Mouse (Mus musculus): ENCODE measurements around the gene Meox1. TPM values are rescaled to one million over a fixed set of nuclear protein-coding genes. Genes with fewer than 3 reads are reported as not detected.

The Meox1 gene
- polyA plus RNA-seq, 1 experiment from 2014 or later, result 13.2 TPM

GRCm38 (mm10) chr11:101911855-101912579, 17.8 kb upstream of the Meox1 start:
- 0 out of 2 replicates have a peak, but pooled peaks cover 6% of the 10 kb centered on the region for H3K4me1 ChIP-seq (ENCODE audit: control insufficient read depth, insufficient read depth, low read length)
- no peak overlapping the region for H3K4me2 ChIP-seq
- 56% methylated on average over 4 of the region's 4 CpGs for WGBS (ENCODE audit: insufficient replicate concordance)
- H3K9me3 ChIP-seq (replicated peaks; ENCODE audit: control insufficient read depth, low read length), result no peaks in the 10 kb centered on the region
- no peak for ATAC-seq (replicated peaks; ENCODE audit: insufficient number of reproducible peaks, low FRiP score, low TSS enrichment)
- 0 out of 2 replicates have a peak, but pooled peaks cover 3% of the 10 kb centered on the region for H3K27me3 ChIP-seq (ENCODE audit: control insufficient read depth, insufficient read depth, low read length)
- no peak overlapping the region for H3K4me3 ChIP-seq (ENCODE audit: low read depth, low read length)
- no peaks in the 10 kb centered on the region for H3K36me3 ChIP-seq (ENCODE audit: control insufficient read depth, insufficient read depth, low read length)
- no peak overlapping the region for H3K9ac ChIP-seq (ENCODE audit: low read depth, low read length)
- no peak overlapping the region for H3K27ac ChIP-seq (ENCODE audit: low read depth, low read length)

GRCm38 (mm10) chr11:101910230-101910946, 16.2 kb upstream of the Meox1 start:
- peak overlapping the region; percentile 35 for H3K4me2 ChIP-seq

DNA sequence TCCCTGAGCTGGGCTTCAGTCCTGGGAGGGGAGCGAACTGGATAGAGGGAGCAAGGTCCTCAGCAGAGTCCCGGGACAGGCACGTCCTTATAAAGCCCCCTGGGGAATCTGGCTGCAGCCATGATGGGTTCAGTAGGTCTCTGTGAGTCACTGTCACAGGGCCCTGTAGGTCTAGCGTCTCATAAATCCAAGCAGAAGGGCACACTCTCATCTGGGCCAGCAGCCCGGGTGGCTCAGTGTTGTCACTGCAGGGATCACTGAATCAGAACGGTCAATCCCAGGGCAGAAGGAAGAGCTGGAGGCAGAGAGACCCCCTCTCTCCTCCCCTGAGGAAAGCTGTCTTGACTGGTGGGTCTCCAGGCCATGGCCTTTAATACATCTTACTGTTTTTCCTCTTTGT, 14.6 kb upstream of the Meox1 start:
- WGBS (ENCODE audit: insufficient replicate concordance), result 55% methylated on average over 6 of the region's 6 CpGs
- H3K27ac ChIP-seq (ENCODE audit: low read depth, low read length), result no peak overlapping the region

More at GRCm38 (mm10) chr11:101910230-101910946, 16.2 kb upstream of the Meox1 start:
- no peak overlapping the region for H3K9ac ChIP-seq (ENCODE audit: low read depth, low read length)
- H3K27ac ChIP-seq (ENCODE audit: low read depth, low read length), result no peak overlapping the region
- H3K4me3 ChIP-seq (ENCODE audit: low read depth, low read length), result no peak overlapping the region
- 20% methylated on average over 21 of the region's 21 CpGs for WGBS (ENCODE audit: insufficient replicate concordance)
- no peaks in the 10 kb centered on the region for H3K9me3 ChIP-seq (replicated peaks; ENCODE audit: control insufficient read depth, low read length)
- no peaks in the 10 kb centered on the region for H3K36me3 ChIP-seq (ENCODE audit: control insufficient read depth, insufficient read depth, low read length)
- 0 out of 2 replicates have a peak, but pooled peaks have one; percentile 32 for ATAC-seq (replicated peaks; ENCODE audit: insufficient number of reproducible peaks, low FRiP score, low TSS enrichment)
- H3K27me3 ChIP-seq (ENCODE audit: control insufficient read depth, insufficient read depth, low read length), result 0 out of 2 replicates have a peak, but pooled peaks cover 3% of the 10 kb centered on the region
- peaks cover 11% of the 10 kb centered on the region for H3K4me1 ChIP-seq (ENCODE audit: control insufficient read depth, insufficient read depth, low read length)

GRCm38 (mm10) chr11:101905115-101905514, 10.9 kb upstream of the Meox1 start:
- Histone ChIP-seq H3K9me3 (replicated peaks; ENCODE audit: control insufficient read depth, low read length) (no peaks in the 10 kb centered on the region), H3K27me3 (ENCODE audit: control insufficient read depth, insufficient read depth, low read length) (no peaks in the 10 kb centered on the region), H3K4me2 (no peak overlapping the region), H3K4me1 (ENCODE audit: control insufficient read depth, insufficient read depth, low read length) (peaks cover 7% of the 10 kb centered on the region), H3K36me3 (ENCODE audit: control insufficient read depth, insufficient read depth, low read length) (no peaks in the 10 kb centered on the region), H3K27ac (ENCODE audit: low read depth, low read length) (no peak overlapping the region), H3K4me3 (ENCODE audit: low read depth, low read length) (no peak overlapping the region), H3K9ac (ENCODE audit: low read depth, low read length) (no peak overlapping the region)
- 22% methylated on average over 13 of the region's 13 CpGs for WGBS (ENCODE audit: insufficient replicate concordance)
- no peak for ATAC-seq (replicated peaks; ENCODE audit: insufficient number of reproducible peaks, low FRiP score, low TSS enrichment)

More for the DNA sequence above, 14.6 kb upstream of the Meox1 start:
- peaks cover 11% of the 10 kb centered on the region for H3K4me1 ChIP-seq (ENCODE audit: control insufficient read depth, insufficient read depth, low read length)
- no peaks in the 10 kb centered on the region for H3K36me3 ChIP-seq (ENCODE audit: control insufficient read depth, insufficient read depth, low read length)
- ATAC-seq (replicated peaks; ENCODE audit: insufficient number of reproducible peaks, low FRiP score, low TSS enrichment), result no peak
- H3K4me3 ChIP-seq (ENCODE audit: low read depth, low read length), result no peak overlapping the region
- H3K9me3 ChIP-seq (replicated peaks; ENCODE audit: control insufficient read depth, low read length), result no peaks in the 10 kb centered on the region
- H3K9ac ChIP-seq (ENCODE audit: low read depth, low read length), result no peak overlapping the region
- 0 out of 2 replicates have a peak, but pooled peaks cover 3% of the 10 kb centered on the region for H3K27me3 ChIP-seq (ENCODE audit: control insufficient read depth, insufficient read depth, low read length)
- H3K4me2 ChIP-seq, result no peak overlapping the region

DNA sequence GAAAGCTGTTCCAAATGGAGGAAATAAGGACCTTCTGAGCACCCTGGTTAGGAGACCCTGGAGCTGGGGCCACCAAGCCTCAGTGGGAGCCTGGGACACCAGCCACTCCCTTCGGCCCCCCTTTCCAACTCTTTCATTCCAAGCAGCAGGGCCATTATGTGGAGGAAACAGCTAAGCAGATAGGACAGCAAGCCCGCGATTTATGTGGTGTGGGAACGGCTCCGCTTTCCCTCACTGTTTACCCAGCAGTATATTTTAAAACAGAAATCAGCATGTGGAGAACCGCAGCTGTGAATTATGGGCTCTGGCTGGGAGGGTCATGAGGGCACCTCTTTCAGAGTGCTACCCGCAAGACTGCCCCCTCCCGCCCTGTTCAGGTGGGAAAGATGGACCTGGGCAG, 7.1 kb upstream of the Meox1 start:
- no peak overlapping the region for H3K4me3 ChIP-seq (ENCODE audit: low read depth, low read length)
- H3K4me1 ChIP-seq (ENCODE audit: control insufficient read depth, insufficient read depth, low read length), result peaks cover 5% of the 10 kb centered on the region
- no peak overlapping the region for H3K4me2 ChIP-seq
- no peak for ATAC-seq (replicated peaks; ENCODE audit: insufficient number of reproducible peaks, low FRiP score, low TSS enrichment)
- no peak overlapping the region for H3K9ac ChIP-seq (ENCODE audit: low read depth, low read length)
- H3K27me3 ChIP-seq (ENCODE audit: control insufficient read depth, insufficient read depth, low read length), result no peaks in the 10 kb centered on the region
- H3K36me3 ChIP-seq (ENCODE audit: control insufficient read depth, insufficient read depth, low read length), result no peaks in the 10 kb centered on the region
- H3K9me3 ChIP-seq (replicated peaks; ENCODE audit: control insufficient read depth, low read length), result no peaks in the 10 kb centered on the region
- H3K27ac ChIP-seq (ENCODE audit: low read depth, low read length), result no peak overlapping the region
- 62% methylated on average over 8 of the region's 8 CpGs for WGBS (ENCODE audit: insufficient replicate concordance)

DNA sequence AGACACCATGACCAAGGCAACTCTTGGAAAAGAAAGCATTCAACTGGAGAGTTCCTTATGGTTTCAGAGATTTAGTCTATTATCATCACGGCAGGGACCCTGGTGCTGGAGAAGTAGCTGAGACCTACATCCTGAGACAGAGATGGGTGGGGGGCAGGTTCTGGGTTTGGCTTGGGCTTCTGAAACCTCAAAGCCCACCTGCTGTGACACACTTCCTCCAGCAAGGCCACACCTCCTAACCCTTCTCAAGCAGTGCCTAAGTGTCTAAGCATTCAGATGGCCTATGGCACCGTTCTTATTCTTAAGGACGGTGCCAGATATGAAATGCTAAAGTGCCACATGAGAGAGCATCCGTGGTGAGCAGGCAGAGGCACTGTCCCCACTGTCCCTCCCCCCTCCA, 4.2 kb upstream of the Meox1 start:
- Histone ChIP-seq H3K36me3 (ENCODE audit: control insufficient read depth, insufficient read depth, low read length) (no peaks in the 10 kb centered on the region), H3K9ac (ENCODE audit: low read depth, low read length) (no peak overlapping the region), H3K4me1 (ENCODE audit: control insufficient read depth, insufficient read depth, low read length) (peaks cover 10% of the 10 kb centered on the region), H3K27me3 (ENCODE audit: control insufficient read depth, insufficient read depth, low read length) (peaks cover 3% of the 10 kb centered on the region; the same call in 1 of the 2 replicates), H3K4me2 (no peak overlapping the region), H3K27ac (ENCODE audit: low read depth, low read length) (no peak overlapping the region), H3K9me3 (replicated peaks; ENCODE audit: control insufficient read depth, low read length) (no peaks in the 10 kb centered on the region), H3K4me3 (ENCODE audit: low read depth, low read length) (no peak overlapping the region)
- WGBS (ENCODE audit: insufficient replicate concordance), result 87% methylated on average over 4 of the region's 4 CpGs
- ATAC-seq (replicated peaks; ENCODE audit: insufficient number of reproducible peaks, low FRiP score, low TSS enrichment), result no peak

GRCm38 (mm10) chr11:101896546-101897361, 2.6 kb upstream of the Meox1 start:
- H3K9me3 ChIP-seq (replicated peaks; ENCODE audit: control insufficient read depth, low read length), result no peaks in the 10 kb centered on the region
- 39% methylated on average over 13 of the region's 13 CpGs for WGBS (ENCODE audit: insufficient replicate concordance)
- H3K9ac ChIP-seq (ENCODE audit: low read depth, low read length), result no peak overlapping the region
- H3K27me3 ChIP-seq (ENCODE audit: control insufficient read depth, insufficient read depth, low read length), result peaks cover 9% of the 10 kb centered on the region; the same call in 1 of the 2 replicates
- H3K4me2 ChIP-seq, result no peak overlapping the region
- H3K4me1 ChIP-seq (ENCODE audit: control insufficient read depth, insufficient read depth, low read length), result peaks cover 12% of the 10 kb centered on the region
- H3K36me3 ChIP-seq (ENCODE audit: control insufficient read depth, insufficient read depth, low read length), result no peaks in the 10 kb centered on the region
- no peak overlapping the region for H3K27ac ChIP-seq (ENCODE audit: low read depth, low read length)
- ATAC-seq (replicated peaks; ENCODE audit: insufficient number of reproducible peaks, low FRiP score, low TSS enrichment), result no peak; the same call in 1 of the 2 replicates
- H3K4me3 ChIP-seq (ENCODE audit: low read depth, low read length), result no peak overlapping the region

- Histone ChIP-seq H3K4me3 (ENCODE audit: low read depth, low read length) (peak overlapping the region; percentile 26), H3K36me3 (ENCODE audit: control insufficient read depth, insufficient read depth, low read length) (no peaks in the 10 kb centered on the region), H3K9ac (ENCODE audit: low read depth, low read length) (peak overlapping the region; percentile 63), H3K9me3 (replicated peaks; ENCODE audit: control insufficient read depth, low read length) (no peaks in the 10 kb centered on the region), H3K27ac (ENCODE audit: low read depth, low read length) (peak overlapping the region; percentile 50), H3K27me3 (ENCODE audit: control insufficient read depth, insufficient read depth, low read length) (peaks cover 9% of the 10 kb centered on the region; the same call in 1 of the 2 replicates), H3K4me1 (ENCODE audit: control insufficient read depth, insufficient read depth, low read length) (peaks cover 20% of the 10 kb centered on the region), H3K4me2 (peak overlapping the region; percentile 52)
- WGBS (ENCODE audit: insufficient replicate concordance), result 30% methylated on average over 15 of the region's 15 CpGs
- ATAC-seq (replicated peaks; ENCODE audit: insufficient number of reproducible peaks, low FRiP score, low TSS enrichment), result no peak
Observed at GRCm38 (mm10) chr11:101893560-101893959, 614 bp downstream of the Meox1 start.
